Mouse (Mus musculus): ENCODE results near the gene P3h4. TPM values are rescaled to one million over a fixed set of nuclear protein-coding genes. Genes with fewer than 3 reads are reported as not detected.

P3h4 gene
- total RNA-seq, 2 experiments from 2014 or later: 15.4 to 22.8 TPM

DNA sequence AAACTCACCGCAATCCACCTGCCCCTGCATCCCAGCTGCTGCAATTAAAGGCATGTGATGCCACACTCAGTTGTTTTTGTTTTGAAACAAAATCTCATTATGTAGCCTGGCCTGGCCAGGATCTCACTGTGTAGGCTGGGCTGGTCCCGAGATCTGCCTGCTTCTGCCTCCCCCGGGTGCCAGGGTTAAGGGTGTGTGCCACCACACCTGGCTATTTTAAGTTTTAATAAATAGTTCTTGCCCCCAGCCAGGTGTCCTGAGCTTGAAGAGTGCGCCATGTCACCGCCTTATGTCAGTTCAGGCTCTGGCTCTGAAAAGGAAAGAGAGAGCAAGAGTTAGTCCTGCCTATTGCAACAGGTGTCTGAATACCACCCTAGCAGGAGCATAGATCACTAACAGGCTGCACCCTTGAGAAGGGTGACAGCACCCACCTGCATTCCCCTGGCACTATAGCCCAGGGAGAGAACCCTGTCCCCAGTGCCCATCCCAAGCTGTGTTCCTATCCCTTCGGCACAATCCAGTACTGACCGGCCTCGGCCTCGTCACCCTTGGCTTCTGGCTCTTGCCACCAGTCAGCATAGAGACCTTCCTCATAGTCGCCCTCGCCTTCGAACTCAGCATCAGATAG, 5.7 kb downstream of the P3h4 start:
- DNase-seq: no peak

- peak; percentile 76 for DNase-seq
Measured at GRCm38 (mm10) chr11:100408076-100408834, 6.4 kb downstream of the P3h4 start.

DNA sequence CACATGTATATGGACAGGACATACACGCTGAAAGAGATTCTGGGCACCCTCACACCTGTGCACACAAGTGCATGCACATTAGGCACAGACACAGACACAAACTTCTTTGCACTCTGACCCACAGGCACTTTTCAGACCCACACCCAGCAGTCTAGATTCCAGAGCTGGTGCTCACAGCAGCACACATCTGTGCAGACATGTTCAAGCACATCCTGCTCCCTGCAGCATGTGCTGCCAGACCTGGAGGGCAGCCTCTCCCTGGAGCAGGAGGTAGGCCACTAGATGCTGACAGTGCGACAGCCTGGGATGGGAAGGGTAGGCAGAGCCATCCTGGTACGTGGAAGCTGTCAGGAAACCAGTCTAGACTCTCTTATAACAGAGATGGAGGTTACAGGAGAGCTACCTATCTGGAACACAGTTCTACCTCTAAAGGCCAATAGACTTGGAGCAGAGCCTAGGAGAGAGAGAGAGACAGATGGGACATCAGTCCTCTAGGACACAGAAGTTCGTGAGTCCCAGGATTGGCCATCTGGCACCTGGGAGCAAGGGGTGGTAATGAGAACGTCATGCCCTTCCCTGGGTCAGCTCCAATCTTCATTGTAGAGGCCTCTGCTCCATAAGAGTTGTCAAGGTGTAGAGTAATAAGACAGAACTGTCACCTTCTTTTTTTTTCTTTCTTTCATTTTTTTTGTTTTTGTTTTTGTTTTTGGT, 7.5 kb downstream of the P3h4 start:
- DNase-seq: no peak

DNA sequence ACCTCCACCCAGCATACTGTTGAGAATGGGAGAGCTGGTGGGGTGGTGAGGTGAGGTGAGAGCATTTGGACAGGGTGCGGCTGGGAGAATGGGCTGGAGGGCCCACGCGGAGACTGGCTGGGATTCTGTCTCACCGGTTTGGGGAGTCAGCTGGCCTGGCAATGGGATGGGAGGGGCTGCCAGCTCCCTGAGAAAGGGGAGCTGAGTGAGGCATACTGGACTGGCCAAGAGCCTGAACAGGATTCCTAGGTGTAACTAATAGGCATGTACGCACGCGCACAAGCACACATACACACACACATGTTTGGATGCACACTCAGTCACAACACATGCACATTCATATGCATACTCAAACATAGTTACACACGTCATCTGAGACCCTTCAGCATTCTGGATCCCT, 8.4 kb downstream of the P3h4 start:
- no peak for DNase-seq

GRCm38 (mm10) chr11:100404456-100405074, 10.1 kb downstream of the P3h4 start:
- no peak for DNase-seq

- no peak for DNase-seq
Measured at GRCm38 (mm10) chr11:100403445-100404134, 11.0 kb downstream of the P3h4 start.

- no peak for DNase-seq
Measured at GRCm38 (mm10) chr11:100402682-100403081, 12.0 kb downstream of the P3h4 start.

- no peak for DNase-seq
Measured at GRCm38 (mm10) chr11:100402240-100402639, 12.4 kb downstream of the P3h4 start.

DNA sequence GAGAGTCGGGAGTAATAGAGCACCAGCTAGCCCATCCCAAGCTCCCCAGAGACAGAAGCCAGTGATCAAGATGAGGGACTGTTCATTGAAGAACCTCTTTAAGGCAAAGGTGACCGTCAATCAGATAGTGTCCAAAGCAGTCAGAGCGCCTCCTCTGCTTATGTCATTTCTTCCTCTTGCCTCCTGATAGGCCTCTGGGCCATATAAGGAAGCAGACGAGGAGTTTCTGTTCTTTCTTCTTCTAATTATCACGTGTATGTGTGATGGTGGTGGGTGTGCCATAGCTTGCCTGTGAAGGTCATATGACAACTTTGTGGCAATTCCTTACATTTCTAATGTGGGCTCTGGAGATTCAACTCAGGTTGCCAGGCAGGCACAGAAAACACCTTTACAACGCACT, 13.8 kb downstream of the P3h4 start:
- DNase-seq: no peak

- no peak for DNase-seq
Measured at GRCm38 (mm10) chr11:100399727-100400538, 14.7 kb downstream of the P3h4 start.

DNA sequence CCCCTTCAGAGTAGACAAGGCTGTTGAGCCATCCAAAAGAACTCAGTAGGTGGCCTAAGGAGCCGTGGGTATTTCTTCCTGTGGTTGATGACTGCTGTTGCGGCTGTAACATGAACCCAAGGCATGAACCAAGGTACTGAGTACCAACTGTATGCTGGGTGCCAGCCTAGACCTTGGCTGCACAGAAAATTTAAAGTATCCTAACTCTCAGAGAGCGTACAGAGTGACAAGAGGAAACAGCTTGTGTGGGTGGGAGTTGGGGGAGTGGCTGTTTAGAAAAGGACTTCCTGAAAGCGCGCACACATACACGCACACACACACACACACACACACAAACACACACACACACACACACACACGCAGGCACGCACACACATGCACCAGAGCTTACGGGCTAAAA, 15.3 kb downstream of the P3h4 start:
- DNase-seq: no peak

GRCm38 (mm10) chr11:100398517-100398916, 16.1 kb downstream of the P3h4 start:
- DNase-seq: no peak

- DNase-seq: peak; percentile 98
Measured at GRCm38 (mm10) chr11:100397600-100398389, 16.8 kb downstream of the P3h4 start, which contains the start of gene Jup. Gene Jup (minus strand): TSS chr11:100397763.

GRCm38 (mm10) chr11:100396886-100397599, 17.6 kb downstream of the P3h4 start:
- DNase-seq: no peak

- DNase-seq: no peak
Measured at GRCm38 (mm10) chr11:100395861-100396631, 18.6 kb downstream of the P3h4 start.

DNA sequence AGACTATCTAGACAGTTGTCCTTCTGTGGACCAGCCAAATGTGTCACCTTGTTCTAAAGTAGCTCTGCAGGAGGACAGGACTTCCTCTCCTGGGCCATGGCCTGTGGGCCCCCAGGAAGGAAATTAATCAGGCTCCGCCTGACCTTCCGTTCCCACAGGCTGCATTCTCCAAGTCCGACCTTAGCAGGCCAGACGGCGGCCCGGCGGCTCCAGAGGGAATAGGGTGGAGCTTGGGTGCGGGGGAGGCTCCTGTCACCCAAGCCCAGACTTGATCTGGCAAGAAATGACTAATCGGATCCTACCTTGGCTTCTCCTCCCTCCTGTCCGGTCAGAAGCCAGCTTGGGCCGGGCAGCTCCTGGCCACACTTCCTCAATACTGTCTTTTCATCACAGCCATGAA, 19.4 kb downstream of the P3h4 start:
- peak; percentile 66 for DNase-seq

DNA sequence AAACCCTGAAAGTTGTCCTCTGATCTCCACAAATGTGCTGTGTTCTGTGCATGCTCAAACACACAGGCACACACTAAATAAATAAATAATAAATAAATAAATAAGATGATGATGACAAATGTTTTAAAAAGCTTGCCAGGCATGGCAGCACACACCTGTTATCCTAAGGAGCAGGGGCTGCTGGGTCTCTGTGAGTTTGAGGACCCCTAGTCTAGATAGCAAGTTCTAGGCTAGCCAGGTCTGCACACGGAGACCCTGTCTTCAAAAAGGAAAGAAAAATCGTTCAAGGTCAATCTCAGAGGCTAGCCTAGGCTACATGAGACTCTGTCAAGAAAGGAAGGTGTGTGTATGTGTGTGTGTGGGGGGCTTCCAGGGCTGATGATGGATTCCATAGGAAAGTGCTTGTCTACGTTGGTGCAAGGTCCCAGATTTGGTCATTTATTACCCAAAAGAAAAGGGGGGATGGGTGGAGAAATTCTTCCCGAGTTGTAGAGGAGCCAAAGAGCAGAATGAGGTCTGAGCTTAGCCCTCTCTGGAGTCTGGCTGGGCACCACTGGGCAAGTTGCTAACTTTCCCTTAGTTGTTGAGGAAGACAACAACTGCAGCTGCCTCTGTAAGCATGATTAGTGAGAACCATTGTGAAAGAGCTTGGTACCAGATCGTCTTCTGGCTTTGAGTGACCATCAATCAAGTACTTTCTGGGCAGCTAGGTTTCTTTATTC, 20.1 kb downstream of the P3h4 start:
- no peak for DNase-seq

GRCm38 (mm10) chr11:100393733-100394132, 20.9 kb downstream of the P3h4 start:
- DNase-seq: no peak
